Mouse (Mus musculus) megakaryocyte, embryonic 14.5 days (primary cell): ENCODE measurements around the gene 9430097D07Rik.

Experiments
- FLI1 ChIP-seq: IDR thresholded peaks from 2 replicates; pipeline ENCODE4 v1.6.1; 2012; ENCODE audit warnings: low read length, inconsistent platforms, mixed read lengths
- GATA1 ChIP-seq: IDR thresholded peaks from 3 replicates; pipeline ENCODE4 v1.6.1; 2012; ENCODE audit warnings: mixed read lengths, low read length, inconsistent platforms, borderline replicate concordance

DNA sequence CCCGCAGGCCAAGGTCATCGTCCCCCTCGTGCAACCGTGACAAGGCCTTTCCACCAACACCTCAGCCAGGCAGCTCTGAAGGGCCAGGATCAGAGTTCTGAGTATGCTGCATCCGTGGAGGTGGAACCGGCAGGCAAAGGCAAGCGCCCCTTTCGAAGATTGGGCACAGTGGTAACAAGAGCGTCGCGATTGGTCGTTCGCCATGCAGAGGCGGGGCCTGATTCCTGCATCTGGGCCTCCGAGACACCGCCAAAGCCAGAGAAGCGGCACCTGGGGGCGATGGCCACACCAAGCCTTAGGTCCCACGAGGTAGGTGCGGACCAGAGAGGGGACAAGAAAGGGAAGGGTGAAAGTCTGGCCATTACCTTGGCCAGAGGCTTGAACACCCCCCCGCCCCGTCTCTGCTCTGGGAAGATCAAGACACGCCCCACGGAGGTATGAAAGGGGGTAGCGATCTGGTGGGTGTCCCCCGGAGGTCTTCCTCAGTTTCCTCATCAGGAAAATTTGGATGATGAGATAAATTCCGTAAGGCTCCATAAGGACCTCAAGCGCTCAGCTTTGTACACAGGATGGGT is at the start of gene 9430097D07Rik:
- TF ChIP-seq GATA1 (no peak), FLI1 (no peak)
